Mouse (Mus musculus): ENCODE results near the gene Fga. TPM values are rescaled to one million over a fixed set of nuclear protein-coding genes. Genes with fewer than 3 reads are reported as not detected.

Fga gene
- polyA plus RNA-seq, 1 experiment: 3.0 TPM

- Histone ChIP-seq H3K27ac (ENCODE audit: control insufficient read depth, insufficient read depth, low read depth, low read length, poor library complexity) (no peak overlapping the region), H3K4me3 (replicated peaks; ENCODE audit: control insufficient read depth, low read depth, low read length) (no peak overlapping the region), H3K4me1 (ENCODE audit: control insufficient read depth, insufficient read depth, low read length) (no peaks in the 10 kb centered on the region)
- TF ChIP-seq CTCF (IDR thresholded peaks at IDR 0.05; ENCODE audit: control insufficient read depth, insufficient read depth, low read length) (no peak), POLR2A (IDR thresholded peaks at IDR 0.05; ENCODE audit: borderline replicate concordance, control insufficient read depth, low read depth, low read length) (no peak)
- 84% methylated on average over 8 of the region's 8 CpGs for WGBS
Measured at GRCm38 (mm10) chr3:83033801-83034200, 7.9 kb downstream of the Fga start.

GRCm38 (mm10) chr3:83038865-83039264 lies 13.0 kb downstream of the Fga start:
- H3K27ac ChIP-seq (ENCODE audit: control insufficient read depth, insufficient read depth, low read depth, low read length, poor library complexity): no peak overlapping the region
- no peak overlapping the region for H3K4me3 ChIP-seq (replicated peaks; ENCODE audit: control insufficient read depth, low read depth, low read length)
- no peak for TF ChIP-seq CTCF (IDR thresholded peaks at IDR 0.05; ENCODE audit: control insufficient read depth, insufficient read depth, low read length)
- TF ChIP-seq POLR2A (IDR thresholded peaks at IDR 0.05; ENCODE audit: borderline replicate concordance, control insufficient read depth, low read depth, low read length): no peak
- no peaks in the 10 kb centered on the region for H3K4me1 ChIP-seq (ENCODE audit: control insufficient read depth, insufficient read depth, low read length)
- 83% methylated on average over 2 of the region's 2 CpGs for WGBS

GRCm38 (mm10) chr3:83039666-83040065 lies 13.8 kb downstream of the Fga start:
- TF ChIP-seq CTCF (IDR thresholded peaks at IDR 0.05; ENCODE audit: control insufficient read depth, insufficient read depth, low read length) (no peak), POLR2A (IDR thresholded peaks at IDR 0.05; ENCODE audit: borderline replicate concordance, control insufficient read depth, low read depth, low read length) (no peak)
- H3K27ac ChIP-seq (ENCODE audit: control insufficient read depth, insufficient read depth, low read depth, low read length, poor library complexity): no peak overlapping the region
- 68% methylated on average over 4 of the region's 4 CpGs for WGBS

GRCm38 (mm10) chr3:83042451-83042850 lies 16.6 kb downstream of the Fga start:
- no peak for TF ChIP-seq POLR2A (IDR thresholded peaks at IDR 0.05; ENCODE audit: borderline replicate concordance, control insufficient read depth, low read depth, low read length)
- TF ChIP-seq CTCF (IDR thresholded peaks at IDR 0.05; ENCODE audit: control insufficient read depth, insufficient read depth, low read length): no peak
- WGBS: 83% methylated on average over 5 of the region's 5 CpGs
- no peak overlapping the region for H3K4me3 ChIP-seq (replicated peaks; ENCODE audit: control insufficient read depth, low read depth, low read length)
- H3K27ac ChIP-seq (ENCODE audit: control insufficient read depth, insufficient read depth, low read depth, low read length, poor library complexity): no peak overlapping the region
- H3K4me1 ChIP-seq (ENCODE audit: control insufficient read depth, insufficient read depth, low read length): no peaks in the 10 kb centered on the region

More at GRCm38 (mm10) chr3:83039666-83040065, 13.8 kb downstream of the Fga start:
- Histone ChIP-seq H3K4me1 (ENCODE audit: control insufficient read depth, insufficient read depth, low read length) (no peaks in the 10 kb centered on the region), H3K4me3 (replicated peaks; ENCODE audit: control insufficient read depth, low read depth, low read length) (no peak overlapping the region)

GRCm38 (mm10) chr3:83046649-83047048 lies 20.8 kb downstream of the Fga start:
- WGBS: 78% methylated on average over 11 of the region's 11 CpGs
- Histone ChIP-seq H3K4me1 (ENCODE audit: control insufficient read depth, insufficient read depth, low read length) (no peaks in the 10 kb centered on the region), H3K27ac (ENCODE audit: control insufficient read depth, insufficient read depth, low read depth, low read length, poor library complexity) (no peak overlapping the region), H3K4me3 (replicated peaks; ENCODE audit: control insufficient read depth, low read depth, low read length) (no peak overlapping the region)
- TF ChIP-seq CTCF (IDR thresholded peaks at IDR 0.05; ENCODE audit: control insufficient read depth, insufficient read depth, low read length): no peak
- no peak for TF ChIP-seq POLR2A (IDR thresholded peaks at IDR 0.05; ENCODE audit: borderline replicate concordance, control insufficient read depth, low read depth, low read length)

- 81% methylated on average over 8 of the region's 8 CpGs for WGBS
Measured at GRCm38 (mm10) chr3:83049680-83050079, 23.8 kb downstream of the Fga start, which contains the start of gene Fgb. Gene Fgb, minus strand, starts transcription at chr3:83049863.

GRCm38 (mm10) chr3:83050661-83051060 lies 24.8 kb downstream of the Fga start:
- no peaks in the 10 kb centered on the region for H3K4me1 ChIP-seq (ENCODE audit: control insufficient read depth, insufficient read depth, low read length)
- H3K27ac ChIP-seq (ENCODE audit: control insufficient read depth, insufficient read depth, low read depth, low read length, poor library complexity): no peak overlapping the region
- 78% methylated on average over 5 of the region's 5 CpGs for WGBS
- no peak for TF ChIP-seq POLR2A (IDR thresholded peaks at IDR 0.05; ENCODE audit: borderline replicate concordance, control insufficient read depth, low read depth, low read length)
- TF ChIP-seq CTCF (IDR thresholded peaks at IDR 0.05; ENCODE audit: control insufficient read depth, insufficient read depth, low read length): no peak
- no peak overlapping the region for H3K4me3 ChIP-seq (replicated peaks; ENCODE audit: control insufficient read depth, low read depth, low read length)

More at GRCm38 (mm10) chr3:83049680-83050079, 23.8 kb downstream of the Fga start, which contains the start of gene Fgb:
- H3K27ac ChIP-seq (ENCODE audit: control insufficient read depth, insufficient read depth, low read depth, low read length, poor library complexity): no peak within 1 kb of the TSS
- TF ChIP-seq POLR2A (IDR thresholded peaks at IDR 0.05; ENCODE audit: borderline replicate concordance, control insufficient read depth, low read depth, low read length) (no peak), CTCF (IDR thresholded peaks at IDR 0.05; ENCODE audit: control insufficient read depth, insufficient read depth, low read length) (no peak)
- no peaks in the 10 kb centered on the region for H3K4me1 ChIP-seq (ENCODE audit: control insufficient read depth, insufficient read depth, low read length)
- no peak within 1 kb of the TSS for H3K4me3 ChIP-seq (replicated peaks; ENCODE audit: control insufficient read depth, low read depth, low read length)

GRCm38 (mm10) chr3:83052102-83052501 lies 26.2 kb downstream of the Fga start:
- Histone ChIP-seq H3K4me3 (replicated peaks; ENCODE audit: control insufficient read depth, low read depth, low read length) (no peak overlapping the region), H3K4me1 (ENCODE audit: control insufficient read depth, insufficient read depth, low read length) (no peaks in the 10 kb centered on the region), H3K27ac (ENCODE audit: control insufficient read depth, insufficient read depth, low read depth, low read length, poor library complexity) (no peak overlapping the region)
- 67% methylated on average over 5 of the region's 5 CpGs for WGBS
- no peak for TF ChIP-seq POLR2A (IDR thresholded peaks at IDR 0.05; ENCODE audit: borderline replicate concordance, control insufficient read depth, low read depth, low read length)
- no peak for TF ChIP-seq CTCF (IDR thresholded peaks at IDR 0.05; ENCODE audit: control insufficient read depth, insufficient read depth, low read length)

GRCm38 (mm10) chr3:83053126-83053525 lies 27.2 kb downstream of the Fga start:
- no peak for TF ChIP-seq POLR2A (IDR thresholded peaks at IDR 0.05; ENCODE audit: borderline replicate concordance, control insufficient read depth, low read depth, low read length)
- no peak for TF ChIP-seq CTCF (IDR thresholded peaks at IDR 0.05; ENCODE audit: control insufficient read depth, insufficient read depth, low read length)
- Histone ChIP-seq H3K4me1 (ENCODE audit: control insufficient read depth, insufficient read depth, low read length) (no peaks in the 10 kb centered on the region), H3K4me3 (replicated peaks; ENCODE audit: control insufficient read depth, low read depth, low read length) (no peak overlapping the region), H3K27ac (ENCODE audit: control insufficient read depth, insufficient read depth, low read depth, low read length, poor library complexity) (no peak overlapping the region)
- WGBS: 77% methylated on average over 7 of the region's 7 CpGs

All from bone marrow, adult 2 months (tissue).